11 mouse cellular contexts compared by ENCODE assay signal in genomic region chr2:72499074-72499721, GRCm38 (mm10). TPM values are rescaled to one million over a fixed set of nuclear protein-coding genes. Genes with fewer than 3 reads are reported as not detected.
A peak's percentile ranks its signal among the peaks of the same experiment; 100 is the strongest.
DNase-seq lines count a peak whose midpoint lies in the region; ATAC-seq lines count a peak whose summit lies in the region.
"Had no signal": no experiment of that assay in that cellular context is flagged by ENCODE, and none has a peak within 500 bp of the region (broad histone marks: within the 10 kb centered on the region; RNA-seq: fewer than 3 reads in every experiment).

No protein-coding gene starts in this region.

- no peak for ATAC-seq in lung, embryonic 16.5 days (ENCODE audit: low read depth)
- no peak for ATAC-seq in forebrain, embryonic 15.5 days (replicated peaks)
- no peak for ATAC-seq in liver, embryonic 12.5 days
- no peak for ATAC-seq in stomach, embryonic 15.5 days (ENCODE audit: insufficient read depth, low FRiP score, low read depth)
- ATAC-seq: Patski had no signal

- peak overlapping the region; percentile 46; the same call in 1 of the 2 replicates for H3K9ac ChIP-seq in lung, embryonic 16.5 days (ENCODE audit: low read length)
- peak overlapping the region; percentile 10 for H3K9ac ChIP-seq in forebrain, embryonic 15.5 days (replicated peaks)
- H3K9ac ChIP-seq in liver, embryonic 12.5 days = no peak overlapping the region
- no peak overlapping the region for H3K9ac ChIP-seq in stomach, embryonic 15.5 days

- WGBS in lung, embryonic 16.5 days = 13% methylated on average over 23 of the region's 23 CpGs
- 5% methylated on average over 23 of the region's 23 CpGs for WGBS in forebrain, embryonic 15.5 days
- 14% methylated on average over 23 of the region's 23 CpGs for WGBS in liver, embryonic 12.5 days (ENCODE audit: insufficient replicate concordance)
- 16% methylated on average over 23 of the region's 23 CpGs for WGBS in stomach, embryonic 15.5 days

- peaks cover 20% of the 10 kb centered on the region for H3K4me1 ChIP-seq in lung, embryonic 16.5 days (replicated peaks; ENCODE audit: control insufficient read depth, insufficient read depth, low read length)
- H3K4me1 ChIP-seq in forebrain, embryonic 15.5 days = peaks cover 13% of the 10 kb centered on the region
- H3K4me1 ChIP-seq in liver, embryonic 12.5 days = 0 out of 2 replicates have a peak, but pooled peaks cover 5% of the 10 kb centered on the region
- H3K4me1 ChIP-seq in stomach, embryonic 15.5 days = peaks cover 5% of the 10 kb centered on the region; the same call in 1 of the 2 replicates

- no peak overlapping the region for H3K27ac ChIP-seq in lung, embryonic 16.5 days (ENCODE audit: low read length)
- H3K27ac ChIP-seq in forebrain, embryonic 15.5 days (replicated peaks) = no peak overlapping the region
- no peak overlapping the region for H3K27ac ChIP-seq in liver, embryonic 12.5 days
- no peak overlapping the region for H3K27ac ChIP-seq in stomach, embryonic 15.5 days

- H3K9me3 ChIP-seq in lung, embryonic 16.5 days (ENCODE audit: control insufficient read depth, low read length) = no peaks in the 10 kb centered on the region
- no peaks in the 10 kb centered on the region for H3K9me3 ChIP-seq in forebrain, embryonic 15.5 days
- no peaks in the 10 kb centered on the region for H3K9me3 ChIP-seq in liver, embryonic 12.5 days (replicated peaks)
- no peaks in the 10 kb centered on the region for H3K9me3 ChIP-seq in stomach, embryonic 15.5 days

- H3K4me3 ChIP-seq in lung, embryonic 16.5 days (ENCODE audit: low read length) = no peak overlapping the region
- H3K4me3 ChIP-seq in forebrain, embryonic 15.5 days = peak overlapping the region; percentile 12
- no peak overlapping the region for H3K4me3 ChIP-seq in liver, embryonic 12.5 days
- H3K4me3 ChIP-seq in stomach, embryonic 15.5 days (replicated peaks) = no peak overlapping the region

- no peak for DNase-seq in lung, adult 18-20 months
- no peak for DNase-seq in left cerebral cortex, postnatal 14 days (ENCODE audit: low spot score in 2 of 2)
- DNase-seq in ovary, adult 18-20 months (ENCODE audit: low spot score) = no peak
- DNase-seq in cerebellum, adult 18-20 months = no peak
- DNase-seq: cerebellum, adult 8-10 months; heart, postnatal 4 days had no signal

- intact Hi-C loops in left cerebral cortex, postnatal 14 days (cut with DNase I) = no loop called here

- H3K27me3 ChIP-seq in lung, embryonic 16.5 days (ENCODE audit: control insufficient read depth, insufficient read depth, low read depth, low read length) = no peaks in the 10 kb centered on the region
- H3K27me3 ChIP-seq in forebrain, embryonic 15.5 days = peaks cover 9% of the 10 kb centered on the region; the same call in 1 of the 2 replicates
- peaks cover 37% of the 10 kb centered on the region for H3K27me3 ChIP-seq in liver, embryonic 12.5 days (replicated peaks)
- no peaks in the 10 kb centered on the region for H3K27me3 ChIP-seq in stomach, embryonic 15.5 days (replicated peaks)
- H3K27me3 ChIP-seq: Patski had no signal

- no peaks in the 10 kb centered on the region for H3K36me3 ChIP-seq in lung, embryonic 16.5 days (ENCODE audit: control insufficient read depth, insufficient read depth, low read length)
- no peaks in the 10 kb centered on the region for H3K36me3 ChIP-seq in forebrain, embryonic 15.5 days
- no peaks in the 10 kb centered on the region for H3K36me3 ChIP-seq in liver, embryonic 12.5 days
- H3K36me3 ChIP-seq in stomach, embryonic 15.5 days = no peaks in the 10 kb centered on the region

- H3K4me2 ChIP-seq in lung, embryonic 16.5 days (ENCODE audit: low read depth, low read length) = peak overlapping the region; percentile 35; the same call in 1 of the 2 replicates
- peak overlapping the region; percentile 32 for H3K4me2 ChIP-seq in forebrain, embryonic 15.5 days (replicated peaks)
- peak overlapping the region; percentile 33 for H3K4me2 ChIP-seq in liver, embryonic 12.5 days
- H3K4me2 ChIP-seq in stomach, embryonic 15.5 days = peak overlapping the region; percentile 32

RNA-seq across cellular contexts. Expression of gene Cdca7, which starts 23.2 kb away (rescaled TPM):
- 130 and 137 TPM in 2 replicates for polyA plus RNA-seq in lung, embryonic 16.5 days (2015; fragmentation: Nextera tagmentation; extraction: Ambion mirVana)
- polyA plus RNA-seq in forebrain, embryonic 15.5 days (2015; fragmentation: Nextera tagmentation; extraction: Ambion mirVana) = 122 and 125 TPM in 2 replicates
- polyA plus RNA-seq in liver, embryonic 12.5 days (2016; fragmentation: Nextera tagmentation; extraction: Ambion mirVana) = 96.3 and 100 TPM in 2 replicates
- 122 and 126 TPM in 2 replicates for polyA plus RNA-seq in stomach, embryonic 15.5 days (2015; fragmentation: Nextera tagmentation; extraction: Ambion mirVana)
- total RNA-seq in left cerebral cortex, postnatal 14 days (2021) = 1 to 10 TPM; 5.4 to 6.1 TPM

Comparison
In these comparisons a context has a peak if more than half of its experiments do, and no peak if none do; other contexts are left out.
1. H3K9ac ChIP-seq: peak in lung, embryonic 16.5 days (single experiment) and forebrain, embryonic 15.5 days (single experiment); none in liver, embryonic 12.5 days (single experiment) and stomach, embryonic 15.5 days (single experiment).
2. Peak in every context shown above with its lines, with median percentiles within 50 percentile points of each other: H3K4me2 ChIP-seq.